Mouse (Mus musculus) urinary bladder, postnatal 4 days (tissue): ENCODE data around the gene Otop1.
A peak's percentile ranks its signal among the peaks of the same experiment; 100 is the strongest.

Source experiments
- DNase-seq, 2 experiments: peaks; one replicate each; pipeline ENCODE4 v3.0.0; 2021 to 2022; ENCODE audit warnings: low spot score in 2 of 2

The Otop1 gene

GRCm38 (mm10) chr5:38301761-38302411 is 26.1 kb downstream of the Otop1 start:
- no peak for DNase-seq

GRCm38 (mm10) chr5:38302651-38303050 is 26.9 kb downstream of the Otop1 start:
- no peak for DNase-seq

DNA sequence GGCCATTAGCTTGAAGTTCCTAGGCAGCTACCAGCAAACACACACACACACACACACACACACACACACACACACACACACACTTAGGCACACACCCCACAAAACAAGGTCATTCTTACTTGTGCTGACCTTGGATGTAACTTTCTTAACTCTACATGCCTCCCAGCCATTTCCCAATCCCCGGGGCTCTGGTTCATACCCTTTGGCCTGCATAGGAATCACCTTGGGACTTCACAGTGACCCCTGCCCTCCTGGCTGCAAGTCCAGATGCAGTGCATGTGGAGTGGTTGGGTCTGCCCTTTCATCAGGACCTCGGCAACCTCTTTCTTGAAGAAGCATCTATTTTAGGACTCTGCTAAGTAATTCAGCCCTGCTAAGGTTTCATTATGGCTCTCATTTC is 29.5 kb downstream of the Otop1 start:
- DNase-seq = no peak

GRCm38 (mm10) chr5:38307255-38308101 is 31.7 kb downstream of the Otop1 start:
- peak; percentile 74 to 88 for DNase-seq

DNA sequence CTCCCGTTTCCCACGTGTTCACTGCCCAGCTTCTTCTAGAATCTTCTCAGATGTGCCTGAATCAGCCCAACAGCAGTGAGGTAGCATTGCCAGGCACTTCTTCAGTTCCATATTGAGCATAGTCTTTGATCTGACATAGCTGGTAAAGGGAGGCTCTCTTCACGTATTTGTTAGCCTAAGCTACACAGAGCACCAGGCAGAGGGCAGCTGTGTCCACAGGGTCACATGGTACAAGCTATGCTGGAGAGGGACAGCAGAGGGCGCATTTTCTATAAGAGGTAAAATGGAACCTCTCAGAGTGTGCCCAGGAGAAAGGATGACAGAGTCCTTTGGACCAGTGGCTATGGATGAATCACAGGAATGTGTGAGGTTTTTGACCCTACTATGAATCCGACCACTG is 33.1 kb downstream of the Otop1 start:
- no peak for DNase-seq

GRCm38 (mm10) chr5:38309795-38310194 is 34.0 kb downstream of the Otop1 start:
- no peak for DNase-seq

DNA sequence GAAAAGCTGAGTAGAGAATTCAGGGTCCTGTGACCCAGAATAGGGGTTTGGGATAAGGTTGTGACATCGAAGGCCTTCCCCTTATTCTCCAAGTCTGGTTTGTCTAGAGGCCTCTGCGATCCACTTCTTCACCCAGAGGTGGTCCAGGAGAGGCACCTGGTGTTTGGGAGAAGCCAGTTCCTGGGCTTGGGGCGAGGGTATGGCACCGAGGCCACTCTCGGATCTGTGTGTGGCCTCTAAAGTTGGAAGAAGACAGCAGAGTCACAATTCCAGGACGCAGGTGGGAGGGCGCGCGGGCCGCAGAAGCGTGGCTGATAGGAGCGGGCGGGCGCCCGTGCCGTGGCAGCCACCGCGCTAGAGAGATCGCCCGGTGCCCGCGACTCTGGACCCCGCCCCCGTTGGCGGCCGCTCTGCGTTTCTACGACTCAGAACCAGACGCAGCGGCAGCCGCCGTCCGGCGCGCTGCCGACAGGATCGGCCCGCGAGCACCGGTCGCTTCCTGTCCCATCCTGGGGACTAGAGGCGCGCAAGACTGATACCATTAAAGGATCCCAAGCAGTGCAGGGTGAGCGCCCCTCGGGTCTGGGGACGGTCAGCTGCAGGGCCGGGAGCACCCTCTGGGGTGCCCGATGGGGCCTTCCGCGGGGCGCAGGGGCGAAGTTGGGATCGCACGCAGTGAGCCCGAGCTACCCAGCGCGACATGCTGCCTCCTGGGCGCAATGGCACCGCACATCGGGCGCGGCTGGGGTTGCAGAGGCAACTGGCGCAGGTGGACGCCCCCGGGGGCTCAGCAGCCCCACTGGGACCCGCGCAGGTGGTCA is 43.4 kb downstream of the Otop1 start, which contains the start of gene Drd5:
Gene Drd5 (plus strand): TSS at position 402 of the 821 bp plus-strand sequence.
- no peak for DNase-seq

- DNase-seq = no peak
Observed at GRCm38 (mm10) chr5:38333381-38333780, 57.6 kb downstream of the Otop1 start.

GRCm38 (mm10) chr5:38334582-38334981 is 58.8 kb downstream of the Otop1 start:
- DNase-seq = no peak

DNA sequence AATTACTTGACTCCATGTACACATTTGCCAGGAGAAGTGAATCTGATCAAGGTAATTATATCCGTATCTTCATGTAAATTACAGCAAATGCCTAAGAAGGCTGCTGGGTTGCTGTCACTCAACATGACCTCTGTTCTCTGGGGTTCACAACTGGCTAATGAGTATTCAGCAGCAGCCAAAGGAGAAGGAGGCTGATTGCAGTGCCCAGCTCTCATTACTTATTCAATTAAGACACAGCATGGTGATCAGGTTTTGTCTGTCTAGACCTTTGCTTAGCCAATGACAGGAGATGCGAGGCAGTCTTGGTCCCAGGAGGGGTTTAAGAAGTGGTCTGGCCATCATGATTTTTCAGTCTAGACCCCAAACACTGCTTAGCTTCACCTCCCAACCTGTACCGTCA is 67.3 kb downstream of the Otop1 start:
- DNase-seq = no peak

DNA sequence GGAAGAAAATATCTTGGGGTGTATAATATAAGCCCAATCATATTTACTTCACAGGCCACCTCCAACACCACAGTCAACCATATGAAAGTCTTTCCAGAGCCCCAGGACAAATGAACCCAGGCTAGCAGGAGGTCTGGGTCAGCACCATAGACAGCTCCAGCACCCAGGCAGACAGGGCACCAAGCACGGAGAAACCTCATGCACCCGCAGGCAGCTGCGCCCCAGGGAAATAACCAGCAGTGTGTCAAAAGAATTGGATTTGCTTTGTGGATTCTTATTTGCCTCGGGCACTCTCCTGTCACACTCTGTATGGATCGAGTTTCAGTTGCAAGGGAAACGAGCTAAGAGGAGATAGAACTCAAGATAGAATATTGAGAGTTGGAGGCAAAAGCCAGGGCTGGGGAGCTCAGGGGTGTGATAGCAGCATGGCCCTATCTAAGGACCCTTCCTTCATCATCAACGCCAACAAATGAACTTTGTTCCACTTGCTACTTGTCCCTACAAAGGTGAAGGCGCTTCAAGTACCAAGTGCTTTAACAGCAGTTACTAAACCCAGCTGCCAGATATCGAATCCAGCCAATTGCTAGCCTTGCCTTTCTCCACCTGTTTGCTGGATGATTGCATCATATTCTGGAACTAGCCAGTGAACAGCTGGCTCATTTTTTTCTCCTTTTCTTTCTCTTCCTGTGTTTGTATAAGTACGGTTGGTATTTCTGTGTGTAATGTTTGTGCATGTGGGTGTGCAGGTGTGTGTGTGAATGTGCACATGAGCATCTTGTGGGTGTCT is 71.1 kb downstream of the Otop1 start:
- DNase-seq = no peak

DNA sequence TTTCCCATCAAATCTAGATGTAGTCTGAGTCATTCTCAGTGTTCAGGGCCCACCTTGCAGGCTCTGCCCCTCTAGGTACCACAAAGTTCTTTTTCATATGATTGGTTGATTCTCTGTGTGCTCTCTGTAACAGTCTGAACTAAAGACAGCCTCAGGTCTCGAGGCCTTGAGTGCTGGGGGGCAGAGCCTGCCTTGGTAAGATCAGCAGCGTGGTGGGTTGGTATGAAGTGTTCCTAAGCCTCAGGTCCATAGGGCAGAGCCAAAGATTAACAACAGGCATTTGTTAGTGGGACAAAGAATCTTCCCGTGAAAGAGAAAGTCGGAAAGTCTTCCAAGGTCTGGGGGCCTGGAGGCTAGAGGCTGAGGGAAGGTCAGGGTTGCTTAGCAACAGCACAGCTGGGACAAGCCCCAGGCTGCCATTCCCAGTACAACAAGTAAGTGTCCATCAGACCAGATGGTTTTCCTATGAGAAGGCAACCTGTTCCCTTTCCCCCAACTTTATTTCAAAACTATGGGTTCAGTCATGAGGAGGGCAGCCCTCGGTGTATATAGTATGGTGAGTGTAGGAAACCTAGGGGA is 74.7 kb downstream of the Otop1 start:
- no peak for DNase-seq
